Mouse (Mus musculus): Measurements from ENCODE around the gene Gna12.

GRCm38 (mm10) chr5:140710315-140710714 lies 119.9 kb downstream of the Gna12 start:
- TF ChIP-seq CTCF (IDR thresholded peaks at IDR 0.05; ENCODE audit: extremely low read depth, insufficient read depth, low read length) (no peak), POLR2A (IDR thresholded peaks at IDR 0.05; ENCODE audit: extremely low read depth, insufficient read depth, low read length) (no peak)

Data from cortical plate, adult 2 months (tissue).